Mouse (Mus musculus): ENCODE measurements around the gene Stx6.

Stx6 gene

DNA sequence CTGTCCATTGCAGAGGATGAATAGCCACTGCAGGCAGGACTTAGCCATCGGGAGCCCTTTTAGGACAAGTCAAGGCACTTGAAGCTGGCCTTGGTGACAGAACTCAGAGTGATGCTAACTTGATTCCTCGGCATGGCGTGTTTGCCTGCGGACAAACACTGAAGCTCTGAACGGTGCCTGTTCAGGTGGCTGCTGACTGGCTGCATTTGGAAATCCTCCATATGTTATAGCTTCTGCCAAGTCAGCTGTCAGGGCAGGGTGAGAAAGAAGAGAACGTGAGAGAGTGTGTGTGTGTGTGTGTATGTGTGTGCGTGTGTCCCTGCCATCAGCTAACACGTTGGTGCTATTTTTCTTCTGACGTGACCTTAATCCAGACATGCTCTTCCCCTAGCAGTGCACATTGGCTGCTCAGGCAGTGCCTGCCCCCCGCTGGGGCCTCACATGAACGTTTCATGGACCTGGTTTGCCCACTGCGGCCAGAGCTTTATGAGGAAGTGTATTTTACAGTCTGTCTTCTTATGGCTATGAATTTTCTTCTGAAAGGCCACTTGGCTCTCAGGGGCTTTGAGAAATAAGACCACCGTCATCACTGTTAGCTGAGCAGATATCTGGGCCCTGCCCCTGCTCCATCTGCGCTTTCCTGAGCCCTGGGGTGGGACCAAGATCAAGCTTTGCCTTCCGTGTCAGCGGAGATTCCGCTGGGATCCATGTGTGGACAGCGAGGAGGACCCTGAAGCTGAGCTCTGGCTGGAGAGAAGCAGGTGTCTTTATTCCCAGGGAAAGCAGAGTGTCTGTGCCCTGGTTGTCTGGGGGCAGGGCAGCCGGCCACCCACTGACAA is 47.5 kb downstream of the Stx6 start:
- DNase-seq (ENCODE audit: inconsistent age in 2 of 2, low spot score in 1 of 2) = peak; percentile 27 to 66

DNA sequence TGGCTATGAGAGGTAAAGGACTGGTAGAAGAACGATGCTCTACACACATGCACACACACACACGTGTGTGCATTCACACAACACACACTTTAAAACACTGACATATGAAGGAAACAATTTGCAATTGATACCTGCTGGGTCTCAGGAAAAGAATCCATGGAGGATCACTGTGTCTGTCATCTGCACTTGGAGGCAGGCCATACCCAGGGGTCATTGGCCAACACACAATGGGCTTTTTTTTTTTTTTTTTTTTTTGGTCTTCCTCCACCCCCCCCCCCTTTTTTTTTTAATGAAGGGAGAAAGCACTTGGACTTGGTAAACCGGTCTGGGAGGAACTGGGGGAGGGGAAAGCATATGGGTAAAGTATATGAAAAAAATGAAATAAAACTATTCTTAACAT is 49.3 kb downstream of the Stx6 start:
- no peak for DNase-seq (ENCODE audit: inconsistent age in 2 of 2, low spot score in 1 of 2)

DNA sequence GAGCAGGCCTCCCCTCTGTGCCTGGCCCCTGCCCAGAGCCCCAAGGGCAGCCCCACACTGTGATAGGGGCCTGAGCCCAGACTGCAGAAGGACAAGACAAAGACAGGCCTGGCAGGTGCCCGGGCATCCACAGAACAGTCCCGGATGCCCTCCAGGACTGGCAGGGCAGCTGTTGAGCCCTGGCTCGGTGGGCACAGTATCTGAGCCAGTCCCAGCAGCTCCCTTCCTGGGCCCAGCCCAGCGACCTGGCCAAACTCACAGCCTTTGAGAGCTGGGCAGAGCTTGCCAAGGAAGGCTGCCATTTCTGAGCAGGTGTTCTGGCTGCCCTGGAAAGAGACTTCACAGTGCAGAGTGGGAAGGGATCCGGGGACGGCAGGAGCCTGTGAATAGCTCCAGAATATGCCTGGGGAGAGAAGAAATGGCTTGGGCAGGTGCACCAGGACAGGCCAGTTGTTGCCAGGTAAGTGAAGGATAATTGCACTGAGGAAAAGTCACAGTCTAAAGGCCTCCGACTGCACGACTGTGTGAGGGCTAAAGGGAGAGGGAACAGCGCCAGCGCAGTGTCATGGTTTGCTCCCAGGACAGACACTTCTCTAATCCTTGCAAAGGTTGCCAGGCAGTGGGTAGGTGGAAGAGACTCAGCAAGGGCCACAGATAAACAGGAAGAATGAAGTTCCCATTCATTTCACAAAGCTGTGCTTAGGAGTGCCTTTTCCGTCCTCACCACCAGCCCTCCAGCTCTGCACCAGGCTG is 51.7 kb downstream of the Stx6 start:
- DNase-seq (ENCODE audit: inconsistent age in 2 of 2, low spot score in 1 of 2) = no peak

- peak; percentile 14 to 51 for DNase-seq (ENCODE audit: inconsistent age in 2 of 2, low spot score in 1 of 2)
These were observed 52.5 kb downstream of the Stx6 start for GRCm38 (mm10) chr1:155211017-155211416.

- peak; percentile 61 to 75 for DNase-seq (ENCODE audit: inconsistent age in 2 of 2, low spot score in 1 of 2)
These were observed 53.6 kb downstream of the Stx6 start for GRCm38 (mm10) chr1:155212081-155212480.

- DNase-seq (ENCODE audit: inconsistent age in 2 of 2, low spot score in 1 of 2) = peak; percentile 59 to 75
These were observed 54.0 kb downstream of the Stx6 start for GRCm38 (mm10) chr1:155212493-155212892.

GRCm38 (mm10) chr1:155212936-155213774 is 54.6 kb downstream of the Stx6 start:
- DNase-seq (ENCODE audit: inconsistent age in 2 of 2, low spot score in 1 of 2) = peak; percentile 73 to 80

GRCm38 (mm10) chr1:155213912-155214311 is 55.4 kb downstream of the Stx6 start:
- peak; percentile 29 to 51 for DNase-seq (ENCODE audit: inconsistent age in 2 of 2, low spot score in 1 of 2)

DNA sequence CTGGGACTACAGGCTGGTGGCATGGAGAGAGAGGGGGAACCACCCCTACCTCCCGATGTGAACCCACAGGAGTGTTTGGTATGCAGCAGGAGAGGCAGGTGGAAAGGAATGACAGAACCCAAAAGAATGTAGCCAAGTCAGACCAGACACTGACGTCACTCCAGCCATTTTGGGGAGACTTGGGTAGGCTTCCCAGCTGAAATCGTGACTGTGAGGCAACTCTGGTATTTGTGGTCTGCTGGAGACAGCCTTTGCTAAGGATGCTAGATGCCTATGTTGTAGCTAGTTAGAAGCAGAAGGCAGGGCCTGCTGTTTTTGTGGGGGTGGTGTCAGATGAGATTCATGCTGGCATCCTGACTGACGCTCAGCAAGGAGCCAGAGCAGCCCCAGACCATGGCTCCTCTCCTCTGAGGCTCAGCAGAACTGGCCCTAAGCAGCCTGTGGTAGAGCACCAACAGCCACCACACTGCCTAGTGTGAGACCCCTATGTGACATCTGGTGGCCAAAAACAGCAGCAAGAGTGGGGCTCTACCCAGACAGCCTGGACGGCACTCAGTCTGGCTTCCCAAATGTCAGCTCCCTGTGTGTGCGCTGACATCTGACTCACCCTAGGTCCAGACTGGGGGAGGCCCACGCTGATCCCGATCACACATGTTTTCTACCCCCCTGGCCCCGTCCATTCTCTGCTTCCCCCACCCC is 56.7 kb downstream of the Stx6 start:
- DNase-seq (ENCODE audit: inconsistent age in 2 of 2, low spot score in 1 of 2) = peak; percentile 44 to 45

GRCm38 (mm10) chr1:155216313-155216712 is 57.8 kb downstream of the Stx6 start:
- DNase-seq (ENCODE audit: inconsistent age in 2 of 2, low spot score in 1 of 2) = no peak

GRCm38 (mm10) chr1:155216844-155217243 is 58.3 kb downstream of the Stx6 start:
- DNase-seq (ENCODE audit: inconsistent age in 2 of 2, low spot score in 1 of 2) = no peak

DNA sequence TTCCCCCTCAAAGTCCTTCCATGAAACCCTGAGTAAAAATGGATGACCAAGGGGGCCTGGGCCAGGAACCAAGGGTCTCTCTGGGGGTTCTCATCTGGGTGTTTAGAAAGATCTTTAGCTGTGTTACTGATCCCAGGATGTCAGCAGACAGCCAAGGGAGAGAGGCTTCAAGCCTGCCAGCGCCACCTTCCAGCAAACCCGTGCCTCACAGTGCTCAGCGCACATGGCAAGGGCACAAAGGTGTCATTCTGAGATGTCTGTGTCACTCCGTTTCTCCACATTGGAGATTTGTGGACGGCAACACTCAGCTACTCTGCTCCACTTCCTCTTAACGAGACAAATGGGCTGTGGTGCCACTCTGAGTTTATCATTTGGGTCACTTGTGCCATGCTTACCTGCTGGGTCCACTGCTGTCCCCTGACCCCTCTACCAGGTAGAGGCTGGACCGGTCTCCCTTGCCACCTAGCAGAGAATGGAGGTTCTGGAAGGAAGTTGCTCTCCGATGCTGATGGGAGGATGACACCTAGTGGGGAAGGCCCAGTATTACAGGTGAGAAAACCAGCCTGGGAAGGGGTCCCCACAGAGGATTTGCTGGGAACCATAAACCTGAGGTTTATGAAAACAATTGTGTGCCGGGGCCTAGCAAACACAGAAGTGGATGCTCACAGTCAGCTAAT is 59.5 kb downstream of the Stx6 start:
- peak; percentile 48 to 83 for DNase-seq (ENCODE audit: inconsistent age in 2 of 2, low spot score in 1 of 2)

DNA sequence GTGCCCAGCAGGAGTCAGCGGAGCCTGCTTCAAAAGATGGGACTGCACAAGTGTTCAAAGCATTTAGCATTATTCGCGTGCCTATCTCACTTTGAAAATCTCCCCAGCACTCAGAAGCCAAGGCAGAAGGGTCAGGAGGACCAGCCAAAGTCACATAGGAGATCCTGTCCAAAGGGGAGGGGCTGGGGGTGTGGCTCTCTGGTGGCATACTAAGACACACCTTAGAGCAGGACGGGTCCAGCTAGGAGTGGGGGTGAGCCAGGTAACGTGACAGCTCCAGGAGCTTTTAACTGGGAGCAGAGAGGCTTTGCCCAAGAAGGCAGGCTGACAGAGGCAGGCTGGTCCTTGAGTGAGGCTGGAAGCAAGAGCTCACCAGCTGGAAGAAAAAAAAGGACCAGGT is 60.4 kb downstream of the Stx6 start:
- DNase-seq (ENCODE audit: inconsistent age in 2 of 2, low spot score in 1 of 2) = no peak

GRCm38 (mm10) chr1:155222101-155222669 is 63.7 kb downstream of the Stx6 start:
- no peak for DNase-seq (ENCODE audit: inconsistent age in 2 of 2, low spot score in 1 of 2)

DNA sequence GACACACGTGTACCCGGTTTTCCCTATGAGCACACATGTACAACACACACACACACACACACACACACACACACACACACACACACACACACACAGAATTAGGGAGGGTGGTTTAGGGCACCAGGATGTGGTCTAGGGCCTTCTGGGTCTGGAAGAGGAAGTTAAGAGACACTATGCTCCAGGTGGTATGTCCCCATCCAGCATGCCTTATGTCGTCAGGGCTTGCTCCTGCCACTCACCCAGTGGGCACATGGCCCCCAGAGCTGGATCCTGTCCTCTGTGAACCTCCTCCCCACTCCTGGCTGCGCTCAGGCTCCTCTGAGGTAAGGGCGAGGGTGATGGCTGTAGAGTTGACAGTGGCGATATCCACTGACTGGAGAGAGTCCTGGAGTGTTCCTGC is 64.5 kb downstream of the Stx6 start:
- no peak for DNase-seq (ENCODE audit: inconsistent age in 2 of 2, low spot score in 1 of 2)

DNA sequence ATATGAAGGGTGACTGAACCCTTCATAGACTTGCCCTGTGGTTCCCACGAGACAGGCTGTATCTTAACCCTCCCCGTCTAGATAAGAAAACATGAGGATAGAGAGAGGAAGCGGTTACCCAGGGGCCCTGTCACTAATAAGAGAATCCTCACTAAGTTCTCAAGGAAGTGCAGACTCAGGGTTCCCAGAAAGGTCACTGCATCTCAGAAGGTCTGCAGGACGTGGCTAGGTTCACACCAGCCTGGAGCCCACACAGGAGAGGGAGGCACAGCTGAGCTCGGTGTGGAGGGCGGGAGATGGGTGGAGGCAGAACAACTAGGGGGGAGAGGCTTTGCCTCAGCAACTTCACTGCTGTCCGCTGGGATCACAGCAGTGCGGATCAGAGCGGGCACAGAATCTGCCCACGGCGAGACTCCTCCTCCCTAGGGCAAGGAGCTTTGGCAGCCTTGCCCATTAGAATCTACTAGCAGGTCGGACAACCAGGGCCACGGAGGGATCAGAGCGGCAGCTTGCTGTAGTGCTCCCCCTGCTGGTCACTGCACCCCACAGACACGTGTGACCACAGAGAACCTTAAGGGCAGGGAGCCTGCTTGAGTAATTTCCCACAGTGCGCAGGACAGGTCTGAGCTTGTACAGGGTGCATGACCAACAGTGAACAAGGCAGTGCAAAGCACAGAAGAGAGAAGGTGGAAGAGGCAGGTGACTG is 65.5 kb downstream of the Stx6 start:
- peak; percentile 89 to 94 for DNase-seq (ENCODE audit: inconsistent age in 2 of 2, low spot score in 1 of 2)

DNA sequence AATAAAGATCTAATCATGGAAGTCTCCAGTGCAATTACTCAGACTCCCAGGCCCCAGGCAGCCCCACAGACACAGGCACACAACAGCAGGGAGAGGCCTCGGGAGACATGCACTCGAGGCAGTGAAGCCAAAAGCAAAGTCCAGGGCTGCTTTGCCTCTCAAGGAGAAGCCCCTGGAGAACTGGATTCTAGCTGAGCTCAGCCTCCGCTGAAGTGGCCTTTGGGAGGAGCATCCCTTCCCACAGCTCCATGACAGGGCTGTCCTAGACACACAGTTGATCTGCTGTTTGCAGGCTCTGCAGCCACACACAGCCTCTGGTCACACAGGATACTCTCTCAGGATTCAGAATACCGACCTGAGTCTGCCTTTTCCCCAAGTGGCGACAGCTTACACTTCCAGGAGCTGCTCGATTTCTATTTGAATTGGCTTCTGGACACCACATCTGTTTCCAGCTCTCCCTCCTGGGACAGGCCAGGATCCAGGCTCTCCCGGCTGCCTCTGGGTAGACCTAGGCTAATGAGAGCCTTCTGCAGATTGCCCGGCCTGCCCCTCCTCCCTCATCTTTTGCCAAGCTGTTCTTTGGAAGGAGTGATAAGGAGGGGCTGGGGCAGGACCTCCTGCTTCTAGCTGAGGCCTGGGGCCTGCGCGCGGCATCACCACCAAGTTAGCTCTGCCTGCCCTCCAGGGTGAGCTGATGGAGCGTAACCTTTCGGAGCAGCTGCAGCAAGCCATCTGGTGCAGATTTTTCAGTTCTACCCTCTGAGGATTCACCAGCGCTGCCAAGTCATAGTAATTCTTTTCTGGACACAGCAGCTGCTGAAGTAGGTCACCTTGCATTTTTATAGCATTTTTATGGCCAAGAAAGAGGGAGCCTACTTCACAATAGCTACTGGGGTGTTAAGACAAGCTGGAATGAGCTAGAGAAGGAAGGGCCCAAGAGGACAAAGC is 71.2 kb downstream of the Stx6 start:
- DNase-seq (ENCODE audit: inconsistent age in 2 of 2, low spot score in 1 of 2) = peak in 1 of 2 experiments; percentile 63

DNA sequence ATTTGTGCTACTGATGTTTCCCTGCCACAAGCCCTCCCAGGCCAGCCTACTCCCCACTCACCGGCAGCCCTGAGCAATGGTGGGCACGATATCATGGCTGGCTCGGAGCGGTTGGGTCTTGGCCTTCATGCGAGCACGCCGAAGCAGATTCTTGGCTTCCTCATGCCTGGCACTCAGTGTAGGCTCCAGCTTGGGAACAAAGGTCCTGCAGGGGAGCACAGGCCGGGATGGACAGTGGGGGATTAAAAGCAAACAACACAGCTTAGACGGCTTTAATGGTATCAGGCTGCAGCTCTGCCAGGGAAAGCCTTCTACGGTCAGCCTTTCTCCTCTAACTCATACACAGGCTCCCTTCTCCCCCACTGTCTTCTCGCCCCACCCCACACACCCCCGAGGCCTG is 73.9 kb downstream of the Stx6 start:
- DNase-seq (ENCODE audit: inconsistent age in 2 of 2, low spot score in 1 of 2) = peak; percentile 23 to 40

Data from adrenal gland, adult (tissue).